Mouse (Mus musculus) adrenal gland, adult 10 weeks (tissue): Measurements from ENCODE around the gene Stac2. TPM values are rescaled to one million over a fixed set of nuclear protein-coding genes. Genes with fewer than 3 reads are reported as not detected.

Experiments used
- polyA plus RNA-seq: library from polyadenylated mRNA; stranded (reverse); fragments of 350-450 nt; fragmentation: Illumina TruSeq; extraction: RNeasy Lipid Tissue Mini Kit (QIAGEN cat#74804); gene quantifications from one replicate; pipeline ENCODE4 v1.2.3, GENCODE M21; 2014; ENCODE audit warnings: low read depth, low replicate concordance

Gene Stac2
- polyA plus RNA-seq, result not detected

GRCm38 (mm10) chr11:98052989-98053834, at the start of gene Stac2:
TSS of gene Stac2 (minus strand) at chr11:98053462.

GRCm38 (mm10) chr11:98026570-98027296, 26.5 kb downstream of the Stac2 start, which contains the start of gene Rpl19:
TSS of gene Rpl19 (plus strand) at chr11:98026710.

GRCm38 (mm10) chr11:98022555-98023371, 30.5 kb downstream of the Stac2 start, which contains the start of gene Cacnb1:
TSS of gene Cacnb1 (minus strand) at chr11:98023034.

GRCm38 (mm10) chr11:97995564-97996288, 57.5 kb downstream of the Stac2 start, which contains the start of gene Arl5c:
TSS of gene Arl5c (minus strand) at chr11:97996181.

Other genes starting within 250 kb of the Stac2 start
- gene B230217C12Rik, start 212.7 kb downstream of the Stac2 start, polyA plus RNA-seq, result 9.6 TPM
- gene Fbxo47, start 169.3 kb downstream of the Stac2 start, polyA plus RNA-seq, result 4.6 TPM
- gene Plxdc1, start 67.0 kb downstream of the Stac2 start, polyA plus RNA-seq, result 0.35 TPM
- gene Arl5c, start 57.3 kb downstream of the Stac2 start, polyA plus RNA-seq, result not detected
- 0.29 TPM for gene Cacnb1, start 30.4 kb downstream of the Stac2 start, polyA plus RNA-seq
- 96.6 TPM for gene Rpl19, start 26.8 kb downstream of the Stac2 start, polyA plus RNA-seq
- 30.2 TPM for gene Fbxl20, start 96.9 kb upstream of the Stac2 start, polyA plus RNA-seq
- gene Med1, start 139.8 kb upstream of the Stac2 start, polyA plus RNA-seq, result 59.5 TPM
- 40.4 TPM for gene Cdk12, start 149.6 kb upstream of the Stac2 start, polyA plus RNA-seq